Mouse (Mus musculus): ENCODE measurements around the gene Procr. TPM values are rescaled to one million over a fixed set of nuclear protein-coding genes. Genes with fewer than 3 reads are reported as not detected.

Gene Procr
- polyA plus RNA-seq (2016; fragmentation: Nextera tagmentation; extraction: Ambion mirVana), result 1.0 and 1.8 TPM in 2 replicates

DNA sequence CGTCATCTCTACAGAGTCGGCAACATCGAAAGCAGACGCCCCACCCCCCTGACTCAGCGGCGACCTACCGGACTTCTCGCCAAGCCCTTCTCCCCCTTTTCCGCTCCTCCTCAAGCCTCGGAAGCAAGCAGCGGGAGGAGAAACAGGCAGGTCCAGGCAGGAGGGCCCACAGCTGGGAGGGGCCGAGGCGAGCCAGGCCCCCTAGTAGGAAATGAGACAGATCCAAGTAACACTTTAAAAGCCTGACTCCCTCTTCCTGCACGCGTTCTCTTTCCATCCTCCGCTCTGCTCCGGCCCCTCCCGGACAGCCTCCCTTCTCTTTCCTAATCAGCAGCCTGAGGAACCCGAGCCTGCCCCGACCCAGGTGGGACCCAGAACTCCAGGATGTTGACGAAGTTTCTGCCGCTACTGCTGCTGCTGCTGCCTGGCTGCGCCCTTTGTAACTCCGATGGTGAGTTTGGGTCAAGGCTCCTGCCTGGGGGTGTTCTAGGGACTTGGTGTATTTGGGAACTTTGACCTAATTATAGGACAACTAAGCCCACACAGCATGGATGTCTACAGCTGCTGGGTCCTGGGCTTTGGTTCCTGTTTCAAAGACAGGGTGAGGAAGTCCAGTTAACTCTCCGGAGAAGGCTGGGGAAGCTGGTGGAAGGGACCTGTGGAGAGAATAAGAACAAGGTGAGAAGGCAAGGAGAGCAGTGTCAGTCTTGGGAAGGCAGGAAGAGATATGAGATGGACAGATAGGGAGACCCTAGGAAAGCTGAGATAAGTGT is at the start of gene Procr:
TSS of gene Procr (plus strand) at position 104 of the 773 bp plus-strand sequence.
- peaks cover 26% of the 10 kb centered on the region for H3K27me3 ChIP-seq (replicated peaks; ENCODE audit: low read depth, poor library complexity, severe bottlenecking)
- no peaks in the 10 kb centered on the region for H3K9me3 ChIP-seq
- peak within 1 kb of the TSS; percentile 58 for H3K4me3 ChIP-seq
- no peaks in the 10 kb centered on the region for H3K36me3 ChIP-seq (replicated peaks)
- H3K4me1 ChIP-seq, result peaks cover 11% of the 10 kb centered on the region
- WGBS, result 2% methylated on average over 25 of the region's 25 CpGs
- 0 out of 2 replicates have a peak within 1 kb of the TSS, but pooled peaks have one; percentile 21 for H3K27ac ChIP-seq (replicated peaks)
- peak; percentile 66 for DNase-seq (ENCODE audit: low spot score)

DNA sequence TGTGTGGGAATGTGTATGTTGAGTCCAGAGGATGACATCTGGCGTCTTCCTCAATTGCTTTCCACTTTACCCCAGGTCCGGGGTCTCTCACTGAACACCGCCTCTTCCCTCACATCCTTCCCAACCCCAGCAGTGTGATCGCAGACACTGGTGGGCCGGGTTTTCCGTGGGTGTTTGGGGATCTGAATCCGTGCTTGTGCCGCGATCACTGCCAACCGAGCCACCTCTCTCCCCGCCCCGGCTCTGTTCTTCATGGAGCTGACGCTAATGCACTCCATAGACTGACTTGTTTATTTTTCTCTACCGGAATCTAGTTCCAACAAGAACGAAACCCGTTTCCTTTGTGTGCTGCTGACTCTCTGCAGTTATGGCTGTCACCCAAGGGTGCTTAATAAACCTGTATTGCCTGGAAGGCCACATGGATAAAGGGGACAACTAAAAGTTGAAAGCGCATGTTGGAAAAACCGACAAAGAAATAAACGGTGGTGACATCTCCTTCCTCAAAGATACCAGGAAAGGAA is 49.5 kb upstream of the Procr start:
- WGBS, result 88% methylated on average over 19 of the region's 19 CpGs
- Histone ChIP-seq H3K27me3 (replicated peaks; ENCODE audit: low read depth, poor library complexity, severe bottlenecking) (no peaks in the 10 kb centered on the region), H3K36me3 (replicated peaks) (peaks cover 37% of the 10 kb centered on the region), H3K9me3 (no peaks in the 10 kb centered on the region), H3K4me3 (no peak overlapping the region), H3K27ac (replicated peaks) (no peak overlapping the region), H3K4me1 (no peaks in the 10 kb centered on the region)
- DNase-seq (ENCODE audit: low spot score), result no peak

DNA sequence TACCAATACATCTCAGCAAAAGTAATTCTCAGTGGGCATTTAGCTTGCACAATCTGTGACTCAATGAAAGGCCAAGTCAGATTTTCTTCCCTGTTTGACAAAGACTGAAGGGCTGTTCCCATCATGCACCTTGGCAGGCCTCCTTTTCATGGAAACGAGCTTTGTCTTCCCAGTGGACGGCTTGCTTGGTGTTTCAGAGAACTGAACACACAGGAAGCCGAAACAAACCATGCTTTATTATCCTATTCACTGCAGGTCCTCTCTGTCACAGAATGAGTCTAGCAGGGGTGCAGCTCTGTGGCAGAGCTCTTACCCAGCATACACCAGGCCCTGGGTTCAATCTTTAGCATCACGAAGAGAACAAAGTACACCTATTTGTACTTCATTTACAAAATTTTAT is 47.3 kb upstream of the Procr start:
- WGBS, result 47% methylated on average over 4 of the region's 4 CpGs
- no peak for DNase-seq (ENCODE audit: low spot score)
- Histone ChIP-seq H3K27me3 (replicated peaks; ENCODE audit: low read depth, poor library complexity, severe bottlenecking) (no peaks in the 10 kb centered on the region), H3K4me3 (no peak overlapping the region), H3K9me3 (no peaks in the 10 kb centered on the region), H3K4me1 (no peaks in the 10 kb centered on the region), H3K36me3 (replicated peaks) (peaks cover 48% of the 10 kb centered on the region), H3K27ac (replicated peaks) (no peak overlapping the region)

DNA sequence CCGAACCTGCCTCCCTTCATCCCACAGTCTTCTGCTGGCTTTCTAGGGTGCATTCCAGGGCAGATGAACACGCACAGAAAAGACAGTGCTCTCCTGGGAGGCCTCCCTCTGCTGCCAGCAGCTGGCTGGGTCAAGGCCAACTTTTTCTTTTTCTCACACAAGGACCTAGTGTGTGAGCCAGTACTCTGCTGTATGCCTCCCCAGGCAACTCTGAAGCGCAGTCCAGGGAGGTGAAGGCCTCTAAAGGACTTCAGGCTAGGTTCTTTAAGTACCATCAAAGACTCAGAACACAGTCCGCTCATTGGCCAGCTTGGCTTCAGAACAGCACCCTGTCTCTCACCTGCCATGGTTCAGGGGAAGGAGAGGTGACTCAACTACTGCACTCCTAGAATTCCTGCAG is 43.7 kb upstream of the Procr start:
- no peaks in the 10 kb centered on the region for H3K9me3 ChIP-seq
- H3K27me3 ChIP-seq (replicated peaks; ENCODE audit: low read depth, poor library complexity, severe bottlenecking), result no peaks in the 10 kb centered on the region
- no peak overlapping the region for H3K27ac ChIP-seq (replicated peaks)
- WGBS, result 86% methylated on average over 4 of the region's 4 CpGs
- H3K4me1 ChIP-seq, result no peaks in the 10 kb centered on the region
- no peak overlapping the region for H3K4me3 ChIP-seq
- H3K36me3 ChIP-seq (replicated peaks), result peaks cover 67% of the 10 kb centered on the region
- no peak for DNase-seq (ENCODE audit: low spot score)

DNA sequence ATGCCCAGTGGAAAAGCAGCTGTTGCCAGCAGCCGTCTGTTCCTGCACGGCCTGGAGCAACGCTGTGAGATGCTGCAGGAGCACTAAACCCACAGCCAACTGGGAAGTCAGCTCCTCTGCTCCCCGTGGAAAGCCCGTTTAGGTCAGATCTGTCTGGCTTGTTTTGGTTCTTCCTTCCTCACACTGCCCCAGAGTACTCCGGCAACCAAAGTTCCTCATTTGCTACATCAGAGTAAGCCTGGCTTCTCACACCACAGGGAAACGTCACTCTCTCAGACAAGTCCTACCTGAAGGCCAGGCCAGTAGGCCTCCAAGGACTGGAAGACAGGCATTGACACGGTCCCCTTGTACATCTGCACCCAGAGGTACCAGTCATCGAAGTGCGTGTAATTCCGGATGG is 40.4 kb upstream of the Procr start:
- Histone ChIP-seq H3K36me3 (replicated peaks) (peaks cover 70% of the 10 kb centered on the region), H3K4me3 (no peak overlapping the region), H3K27ac (replicated peaks) (no peak overlapping the region), H3K27me3 (replicated peaks; ENCODE audit: low read depth, poor library complexity, severe bottlenecking) (no peaks in the 10 kb centered on the region), H3K9me3 (no peaks in the 10 kb centered on the region), H3K4me1 (no peaks in the 10 kb centered on the region)
- WGBS, result 88% methylated on average over 11 of the region's 11 CpGs
- DNase-seq (ENCODE audit: low spot score), result no peak

DNA sequence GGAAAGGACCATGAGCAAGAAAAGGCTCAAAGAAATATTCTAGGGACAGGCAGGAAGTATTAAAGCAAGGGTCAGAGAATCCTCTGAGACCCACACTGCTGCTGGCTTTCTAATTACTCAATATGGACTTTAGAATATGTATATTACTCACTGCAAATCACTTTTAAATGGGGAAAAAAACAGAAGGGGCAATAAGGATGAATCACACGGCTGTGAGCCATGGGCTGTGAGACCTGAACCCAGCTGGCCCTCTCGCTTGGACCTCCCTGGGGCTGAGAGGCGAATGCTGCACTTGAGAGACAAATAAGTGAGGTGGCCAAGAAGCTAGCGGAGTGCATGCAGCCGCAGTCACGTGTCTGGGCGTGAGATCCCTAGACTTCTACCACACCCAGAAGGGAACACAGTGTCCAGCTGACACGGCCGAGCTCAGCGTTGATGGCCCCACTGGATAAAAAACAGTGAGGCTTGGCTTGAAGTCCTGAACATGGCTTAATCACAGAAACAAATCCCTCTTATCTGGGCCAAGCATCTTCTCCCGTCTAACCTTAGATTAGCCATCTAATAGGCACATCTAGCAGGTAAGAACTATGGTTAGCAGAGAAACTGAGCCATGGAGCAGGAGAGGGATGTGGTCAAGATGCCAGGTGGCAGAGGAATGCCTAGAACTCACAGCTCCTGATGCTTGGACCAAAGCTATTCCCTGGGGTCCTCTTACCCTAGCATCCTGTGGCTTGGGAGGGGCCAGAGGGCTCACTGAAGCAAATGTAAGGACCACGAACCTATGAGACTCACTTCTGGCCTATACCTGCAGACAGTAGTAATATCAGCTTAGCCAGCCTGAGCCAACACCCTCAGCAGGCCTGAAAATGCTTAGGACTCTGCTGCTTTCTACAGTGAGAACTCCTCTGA is 33.6 kb upstream of the Procr start:
- 88% methylated on average over 12 of the region's 12 CpGs for WGBS
- H3K27me3 ChIP-seq (replicated peaks; ENCODE audit: low read depth, poor library complexity, severe bottlenecking), result no peaks in the 10 kb centered on the region
- no peaks in the 10 kb centered on the region for H3K9me3 ChIP-seq
- no peak for DNase-seq (ENCODE audit: low spot score)
- no peak overlapping the region for H3K4me3 ChIP-seq
- no peaks in the 10 kb centered on the region for H3K4me1 ChIP-seq
- H3K36me3 ChIP-seq (replicated peaks), result peaks cover 61% of the 10 kb centered on the region
- H3K27ac ChIP-seq (replicated peaks), result no peak overlapping the region

DNA sequence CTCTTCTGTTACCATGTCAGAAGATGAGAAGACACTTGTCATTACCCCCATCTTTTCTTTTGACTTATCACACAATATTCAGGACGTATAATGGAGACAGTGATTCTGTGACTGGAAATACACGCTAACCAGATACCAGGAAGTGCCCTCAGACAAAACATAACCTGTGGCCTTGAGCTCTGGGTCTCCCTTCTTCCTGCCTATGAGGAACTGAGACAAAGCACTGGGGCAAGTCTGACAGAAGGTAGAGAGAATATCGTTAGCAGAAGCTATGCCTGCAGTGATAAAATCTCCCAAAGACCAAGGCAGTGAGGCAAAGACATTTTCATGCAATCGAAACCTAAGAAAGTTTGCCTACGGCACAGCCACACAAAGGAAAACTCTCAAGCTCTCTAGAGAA is 30.3 kb upstream of the Procr start:
- WGBS, result 85% methylated on average over 5 of the region's 5 CpGs
- H3K36me3 ChIP-seq (replicated peaks), result peaks cover 46% of the 10 kb centered on the region
- H3K4me1 ChIP-seq, result no peaks in the 10 kb centered on the region
- no peak overlapping the region for H3K27ac ChIP-seq (replicated peaks)
- H3K9me3 ChIP-seq, result no peaks in the 10 kb centered on the region
- no peak overlapping the region for H3K4me3 ChIP-seq
- DNase-seq (ENCODE audit: low spot score), result no peak
- H3K27me3 ChIP-seq (replicated peaks; ENCODE audit: low read depth, poor library complexity, severe bottlenecking), result no peaks in the 10 kb centered on the region

DNA sequence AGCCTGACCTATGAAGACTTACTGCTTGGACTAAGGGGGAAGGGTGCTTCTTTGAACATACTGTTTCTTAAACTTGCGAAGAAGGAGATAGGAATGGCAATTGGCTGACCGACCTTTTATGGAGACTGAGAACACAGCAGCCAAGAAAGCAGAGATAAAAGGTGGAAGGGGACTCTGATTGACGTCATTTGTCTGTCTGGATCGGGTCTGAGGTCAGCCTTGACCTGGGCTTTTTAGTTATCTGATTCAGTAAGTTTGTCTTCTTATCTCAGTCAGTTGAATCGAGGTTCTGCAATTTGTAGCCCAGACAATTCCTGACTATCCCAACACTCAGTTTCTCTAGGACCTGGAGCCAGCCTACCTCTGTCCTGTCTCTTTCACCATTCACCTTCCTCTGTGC is 26.9 kb upstream of the Procr start:
- WGBS, result 87% methylated on average over 5 of the region's 5 CpGs
- peaks cover 27% of the 10 kb centered on the region for H3K36me3 ChIP-seq (replicated peaks)

DNA sequence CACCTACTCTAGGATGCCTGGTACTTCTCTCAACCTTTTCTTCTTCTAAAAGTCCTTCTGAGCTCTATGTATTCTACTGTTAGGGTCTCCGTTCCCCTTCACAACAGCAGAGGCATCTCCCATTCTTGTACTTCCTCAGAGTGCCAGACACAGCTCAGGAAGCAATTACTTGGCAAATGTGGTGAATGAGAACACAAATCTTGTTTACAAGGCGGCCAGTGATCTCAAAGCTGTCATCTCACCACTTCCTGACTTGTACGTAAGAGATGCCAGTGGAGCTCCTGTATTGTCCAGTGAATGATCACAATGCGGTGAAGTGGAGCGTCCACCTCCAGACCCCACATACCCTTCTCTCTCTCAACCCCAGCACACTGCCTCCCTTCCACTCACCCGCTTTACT is 26.4 kb upstream of the Procr start:
- H3K36me3 ChIP-seq (replicated peaks), result peaks cover 22% of the 10 kb centered on the region
- no peak overlapping the region for H3K27ac ChIP-seq (replicated peaks)
- WGBS, result 89% methylated on average over 6 of the region's 6 CpGs
- H3K9me3 ChIP-seq, result no peaks in the 10 kb centered on the region
- DNase-seq (ENCODE audit: low spot score), result no peak
- H3K4me1 ChIP-seq, result peaks cover 8% of the 10 kb centered on the region
- no peak overlapping the region for H3K4me3 ChIP-seq
- no peaks in the 10 kb centered on the region for H3K27me3 ChIP-seq (replicated peaks; ENCODE audit: low read depth, poor library complexity, severe bottlenecking)

More for the DNA sequence above, 26.9 kb upstream of the Procr start:
- H3K4me3 ChIP-seq, result no peak overlapping the region
- no peaks in the 10 kb centered on the region for H3K9me3 ChIP-seq
- no peaks in the 10 kb centered on the region for H3K27me3 ChIP-seq (replicated peaks; ENCODE audit: low read depth, poor library complexity, severe bottlenecking)
- peaks cover 8% of the 10 kb centered on the region for H3K4me1 ChIP-seq
- no peak for DNase-seq (ENCODE audit: low spot score)
- H3K27ac ChIP-seq (replicated peaks), result no peak overlapping the region

DNA sequence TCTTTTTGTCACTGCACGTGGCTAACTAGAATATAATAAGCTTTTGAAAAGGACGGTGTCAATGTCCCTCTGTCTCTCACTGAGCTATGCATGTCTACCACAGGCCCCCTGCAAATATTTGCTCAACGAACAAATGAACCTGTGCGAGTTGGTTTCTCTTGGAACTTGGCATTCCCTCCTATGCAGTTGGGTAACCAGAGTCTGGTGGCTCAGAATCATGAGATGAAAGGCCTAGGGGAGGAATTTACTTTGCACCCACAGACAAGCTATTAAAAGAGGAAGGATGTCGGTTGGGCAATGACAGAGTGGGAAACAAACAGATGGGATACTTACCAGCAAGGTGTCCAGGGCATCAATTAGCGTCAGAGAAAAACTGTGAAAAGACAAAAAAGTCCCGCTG is 24.6 kb upstream of the Procr start:
- no peak overlapping the region for H3K4me3 ChIP-seq
- no peaks in the 10 kb centered on the region for H3K27me3 ChIP-seq (replicated peaks; ENCODE audit: low read depth, poor library complexity, severe bottlenecking)
- DNase-seq (ENCODE audit: low spot score), result no peak
- H3K36me3 ChIP-seq (replicated peaks), result peaks cover 16% of the 10 kb centered on the region
- H3K27ac ChIP-seq (replicated peaks), result no peak overlapping the region
- WGBS, result 86% methylated on average over 7 of the region's 7 CpGs
- no peaks in the 10 kb centered on the region for H3K9me3 ChIP-seq
- H3K4me1 ChIP-seq, result peaks cover 8% of the 10 kb centered on the region

DNA sequence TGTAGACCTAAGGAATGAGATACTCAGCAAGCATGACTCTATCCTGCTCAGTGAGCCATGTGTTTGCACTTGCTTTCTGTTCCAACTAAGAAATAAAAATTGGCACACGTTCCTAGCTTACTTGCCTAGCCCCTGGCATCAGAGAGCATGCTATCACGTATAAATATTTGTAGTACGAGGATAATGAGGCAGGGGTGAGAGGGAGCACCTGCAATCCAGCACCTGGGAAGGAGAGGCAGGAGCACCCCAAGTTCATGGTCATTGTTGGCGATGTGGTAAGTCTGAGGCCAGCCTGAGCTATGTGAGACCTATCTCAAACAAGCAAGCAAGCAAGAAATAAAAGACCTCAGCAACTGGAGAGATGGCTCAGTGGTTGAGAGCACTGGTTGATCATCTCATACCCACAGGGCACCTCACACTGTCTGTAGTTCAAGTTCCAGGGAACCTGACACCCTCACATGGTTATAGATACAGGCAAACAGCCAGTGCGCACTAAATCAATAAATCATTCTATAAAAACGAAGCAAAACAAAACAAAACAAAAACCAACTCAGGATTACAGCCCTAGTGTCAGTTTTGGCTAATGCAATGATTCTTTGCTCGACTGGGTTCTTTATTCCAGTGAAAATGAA is 23.0 kb upstream of the Procr start:
- 81% methylated on average over 7 of the region's 7 CpGs for WGBS

DNA sequence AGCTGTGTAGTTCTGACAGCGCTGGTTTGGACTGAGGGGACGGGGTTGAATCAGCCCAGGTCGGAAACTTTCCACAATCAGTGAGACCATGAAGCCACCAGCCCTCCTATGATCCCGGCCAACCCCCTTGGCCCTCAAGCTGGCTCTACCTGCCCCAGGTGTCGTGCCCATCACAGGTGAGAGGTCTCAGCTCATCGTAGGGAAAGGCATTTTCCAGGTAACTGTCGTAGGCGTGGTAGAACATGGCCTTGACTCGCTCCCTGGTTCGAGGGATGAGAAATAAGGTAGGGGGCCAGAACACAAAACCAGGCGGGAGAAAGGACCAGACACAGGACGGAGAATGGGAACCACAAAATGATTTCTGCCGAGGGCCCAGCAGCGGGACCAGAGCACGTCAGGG is 22.2 kb upstream of the Procr start:
- peak overlapping the region; percentile 61 for H3K27ac ChIP-seq (replicated peaks)
- no peaks in the 10 kb centered on the region for H3K9me3 ChIP-seq
- no peak for DNase-seq (ENCODE audit: low spot score)
- H3K4me1 ChIP-seq, result peaks cover 8% of the 10 kb centered on the region
- H3K27me3 ChIP-seq (replicated peaks; ENCODE audit: low read depth, poor library complexity, severe bottlenecking), result no peaks in the 10 kb centered on the region
- H3K4me3 ChIP-seq, result peak overlapping the region; percentile 82
- H3K36me3 ChIP-seq (replicated peaks), result no peaks in the 10 kb centered on the region
- WGBS, result 5% methylated on average over 15 of the region's 15 CpGs

More for the DNA sequence above, 23.0 kb upstream of the Procr start:
- H3K4me3 ChIP-seq, result peak overlapping the region; percentile 82; the same call in 1 of the 2 replicates
- H3K27me3 ChIP-seq (replicated peaks; ENCODE audit: low read depth, poor library complexity, severe bottlenecking), result no peaks in the 10 kb centered on the region
- no peak overlapping the region for H3K27ac ChIP-seq (replicated peaks)
- no peaks in the 10 kb centered on the region for H3K9me3 ChIP-seq
- peaks cover 8% of the 10 kb centered on the region for H3K4me1 ChIP-seq
- no peak for DNase-seq (ENCODE audit: low spot score)
- H3K36me3 ChIP-seq (replicated peaks), result peaks cover 2% of the 10 kb centered on the region

Data from embryonic facial prominence, embryonic 10.5 days (tissue).